Mouse (Mus musculus) MN1 (cell line): ENCODE data around the gene Uhrf1bp1l.
A peak's percentile ranks its signal among the peaks of the same experiment; 100 is the strongest.

Experiments
- DNase-seq: peaks from one replicate; pipeline ENCODE4 v3.0.0-alpha.2; 2016; ENCODE audit warnings: low spot score

Uhrf1bp1l gene

GRCm38 (mm10) chr10:89745666-89746020 lies 852 bp downstream of the Uhrf1bp1l start:
- peak; percentile 49 for DNase-seq

DNA sequence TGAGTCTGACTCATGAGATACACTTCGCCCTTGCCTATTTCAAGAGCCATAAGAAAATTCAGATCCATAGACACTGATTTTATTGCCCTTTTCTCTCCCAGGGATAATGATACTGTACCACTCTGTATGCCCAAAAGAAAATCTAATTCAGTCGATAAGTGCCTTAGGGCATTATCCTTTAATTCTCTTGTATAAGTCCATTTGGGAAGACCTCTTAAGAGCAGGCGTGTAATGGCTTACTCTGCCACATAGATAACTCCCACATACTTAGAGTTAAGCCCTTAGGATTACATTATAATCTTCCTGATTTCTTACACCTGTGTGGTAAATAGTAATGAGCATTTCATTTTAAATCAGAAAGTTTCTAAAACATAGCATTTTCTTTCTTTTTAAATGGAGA lies 1.8 kb downstream of the Uhrf1bp1l start:
- peak; percentile 18 for DNase-seq

DNA sequence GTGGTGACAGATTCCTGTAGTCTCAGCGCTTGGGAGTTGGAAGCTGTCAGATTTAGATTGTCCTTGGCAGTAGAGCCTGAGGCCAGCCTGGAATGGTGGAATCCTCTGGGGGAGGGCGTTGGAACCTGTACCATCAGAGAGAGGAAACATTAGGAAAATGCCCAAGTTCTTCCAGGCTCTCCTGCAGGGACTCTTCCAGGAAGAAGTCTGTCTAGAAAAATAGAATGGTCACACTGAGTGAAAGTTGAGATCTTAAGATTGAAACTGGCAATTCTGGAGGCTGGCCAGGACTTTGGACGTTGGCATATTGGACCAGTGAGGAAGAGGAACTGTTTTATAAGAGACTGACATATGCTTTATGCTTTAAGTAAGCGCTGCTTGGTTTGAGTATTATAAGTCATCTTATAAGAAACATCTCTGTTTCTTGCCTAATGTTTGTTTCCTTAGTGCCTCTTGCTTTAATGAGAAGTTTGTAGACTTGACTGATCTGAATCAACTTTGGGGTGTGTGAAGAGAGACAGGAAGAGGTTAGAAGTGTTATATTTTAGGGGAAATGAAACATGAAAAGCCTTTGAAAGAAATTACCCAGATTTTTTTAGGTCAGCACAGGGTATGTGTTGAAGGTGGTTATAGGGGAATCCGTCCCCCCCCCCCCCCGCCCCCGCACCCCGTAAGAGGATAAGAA lies 2.6 kb downstream of the Uhrf1bp1l start:
- DNase-seq: no peak

- no peak for DNase-seq
Observed at GRCm38 (mm10) chr10:89747911-89748310, 3.1 kb downstream of the Uhrf1bp1l start.

- no peak for DNase-seq
Observed at GRCm38 (mm10) chr10:89748619-89749018, 3.8 kb downstream of the Uhrf1bp1l start.

GRCm38 (mm10) chr10:89751069-89751468 lies 6.3 kb downstream of the Uhrf1bp1l start:
- no peak for DNase-seq

GRCm38 (mm10) chr10:89755231-89755630 lies 10.4 kb downstream of the Uhrf1bp1l start:
- no peak for DNase-seq

DNA sequence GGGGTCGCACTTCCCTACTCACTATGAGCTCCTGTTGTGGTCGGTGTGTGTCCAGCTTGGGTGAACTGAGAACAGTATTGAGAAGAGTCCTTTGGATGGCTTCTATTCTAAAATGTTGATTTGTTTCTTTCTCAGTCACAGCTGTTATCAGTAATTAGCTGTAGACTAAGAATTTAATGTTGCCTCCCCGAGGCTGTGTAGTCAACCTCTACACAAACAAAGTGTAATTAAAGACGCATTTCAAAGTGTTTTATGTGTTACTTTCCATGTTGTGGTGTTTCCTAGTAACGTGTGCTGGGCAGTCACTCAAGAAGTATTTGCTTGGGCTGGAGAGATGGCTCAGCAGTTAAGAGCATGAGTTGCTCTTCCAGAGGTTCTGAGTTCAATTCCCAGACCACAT lies 16.0 kb downstream of the Uhrf1bp1l start:
- no peak for DNase-seq

- no peak for DNase-seq
Observed at GRCm38 (mm10) chr10:89764457-89765121, 19.8 kb downstream of the Uhrf1bp1l start.

GRCm38 (mm10) chr10:89765790-89766714 lies 21.3 kb downstream of the Uhrf1bp1l start:
- DNase-seq: no peak

DNA sequence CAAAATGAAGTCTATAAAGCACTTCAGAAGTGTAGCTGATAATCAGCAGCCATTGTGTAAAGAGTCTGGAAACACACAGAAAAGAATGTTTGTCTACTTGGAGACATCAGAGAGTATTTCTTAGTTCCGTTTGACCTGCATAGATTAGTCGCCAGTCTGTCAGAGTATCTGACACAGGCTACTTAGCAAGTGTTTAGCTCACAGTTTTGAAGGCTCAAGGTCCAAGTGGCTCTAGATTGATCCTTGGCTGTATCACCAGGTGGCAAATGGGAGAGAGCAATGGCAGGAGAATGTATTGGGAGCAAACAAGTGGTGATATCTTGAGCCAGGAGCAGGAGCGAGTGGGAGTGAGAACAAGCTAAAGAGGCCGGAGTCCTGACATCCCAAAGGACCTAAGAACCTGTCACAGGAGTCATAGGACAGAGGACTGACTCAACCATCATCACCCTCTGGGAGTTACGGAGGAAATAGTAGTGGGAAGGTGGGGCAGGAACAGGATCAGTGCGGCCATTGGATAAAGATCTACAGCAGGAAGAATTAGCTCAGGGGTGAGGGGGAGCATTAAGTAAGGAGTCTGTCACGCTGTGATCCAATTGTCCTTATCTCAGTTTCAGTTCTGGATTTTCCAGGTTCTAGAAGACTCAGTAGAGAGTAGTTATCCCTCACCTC lies 23.7 kb downstream of the Uhrf1bp1l start:
- no peak for DNase-seq

DNA sequence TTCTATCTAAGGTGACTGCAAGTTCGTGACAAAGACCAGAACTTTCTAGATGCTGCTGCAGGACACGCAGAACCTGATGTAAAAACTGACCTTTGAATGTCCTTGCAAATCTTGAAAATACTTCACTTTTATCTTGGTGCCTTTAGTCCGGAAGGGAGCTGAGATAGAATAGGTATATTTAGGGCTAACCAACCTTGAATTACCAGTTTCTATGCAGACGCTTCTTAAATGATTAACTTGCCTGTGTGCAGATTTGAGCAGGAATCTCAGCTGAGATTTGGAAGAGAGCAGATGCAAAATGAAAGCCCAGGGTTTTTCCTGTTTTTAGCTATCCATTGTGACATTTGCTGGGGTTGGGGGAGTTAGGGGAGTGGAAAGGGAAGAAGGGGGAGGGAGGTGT lies 24.3 kb downstream of the Uhrf1bp1l start:
- DNase-seq: no peak

DNA sequence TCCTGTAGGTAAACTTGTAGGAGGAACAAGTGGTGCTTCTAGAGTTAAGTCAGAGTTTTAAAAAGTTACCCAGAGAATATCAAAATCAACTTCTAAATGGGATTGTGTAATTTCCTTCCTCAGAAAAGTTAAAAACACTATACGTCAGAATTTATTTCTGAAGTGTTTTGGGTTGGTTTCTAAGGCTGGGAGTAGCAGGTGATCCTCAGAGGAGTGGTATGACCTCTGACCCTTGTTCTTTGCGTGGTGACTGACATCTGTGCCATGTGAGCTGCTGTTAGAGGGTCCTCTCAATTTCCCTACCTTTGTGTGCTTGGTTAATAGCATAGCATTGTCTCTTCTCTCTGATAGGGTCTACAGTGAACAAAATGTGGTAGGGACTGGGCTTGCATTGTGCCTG lies 27.1 kb downstream of the Uhrf1bp1l start:
- DNase-seq: no peak

DNA sequence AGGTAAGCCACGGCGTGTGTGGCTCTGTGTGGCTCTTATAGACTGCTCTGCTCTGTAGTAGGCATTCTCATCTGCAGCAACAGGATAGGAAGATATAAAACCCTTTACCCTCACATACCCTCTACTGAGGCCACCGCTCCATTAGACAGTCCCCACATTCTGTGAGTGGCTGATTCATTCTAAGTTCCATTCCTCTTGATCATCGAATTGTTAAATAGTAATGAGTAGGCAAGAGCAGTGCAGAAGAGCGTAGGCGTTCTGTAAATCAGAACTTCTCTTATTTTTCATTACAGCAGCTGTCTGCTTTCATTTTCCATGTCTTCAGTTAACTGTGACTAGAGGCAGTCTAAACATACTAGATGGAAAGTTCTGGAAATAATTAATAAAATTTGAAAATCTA lies 31.2 kb downstream of the Uhrf1bp1l start:
- DNase-seq: no peak

GRCm38 (mm10) chr10:89791870-89792269 lies 47.1 kb downstream of the Uhrf1bp1l start:
- DNase-seq: no peak

DNA sequence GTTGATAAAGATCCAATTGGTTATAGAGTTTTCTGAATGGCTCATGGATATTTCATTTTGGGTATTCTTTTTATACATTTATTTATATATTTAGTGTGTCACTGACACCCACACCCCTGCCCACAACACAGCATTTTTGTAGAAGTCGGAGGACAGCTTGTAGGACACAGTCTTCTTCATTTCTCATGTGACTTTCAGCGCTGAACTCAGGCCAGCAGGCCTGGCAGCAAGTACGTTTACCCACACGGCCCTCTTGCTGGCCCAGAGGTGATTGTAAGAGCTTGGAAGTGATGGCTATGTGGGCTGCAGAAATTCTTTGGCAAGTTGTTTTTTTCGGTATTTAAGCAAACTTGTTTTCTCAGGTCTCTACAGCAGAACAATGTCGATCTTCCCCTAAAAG lies 49.3 kb downstream of the Uhrf1bp1l start:
- DNase-seq: no peak

DNA sequence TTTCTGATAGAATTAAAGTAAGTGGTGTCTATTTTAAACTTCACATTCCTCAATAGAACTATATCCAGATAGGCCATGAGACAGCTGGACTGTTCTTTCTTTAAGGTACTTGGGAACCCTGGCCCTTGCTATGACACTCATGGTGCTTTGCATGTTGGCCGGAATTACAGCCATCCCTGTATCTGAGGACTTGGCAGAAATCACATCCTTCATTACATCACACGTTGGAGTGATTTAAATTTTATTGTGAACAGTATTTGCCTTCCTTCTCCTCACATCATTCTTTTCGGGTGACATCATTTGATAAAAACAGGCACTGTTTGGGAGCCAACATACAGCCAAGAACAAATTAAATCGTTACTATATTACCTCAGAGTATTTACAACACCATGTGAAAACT lies 74.4 kb downstream of the Uhrf1bp1l start:
- DNase-seq: no peak

GRCm38 (mm10) chr10:89823906-89824305 lies 79.1 kb downstream of the Uhrf1bp1l start:
- DNase-seq: peak; percentile 26

GRCm38 (mm10) chr10:89826896-89827295 lies 82.1 kb downstream of the Uhrf1bp1l start:
- no peak for DNase-seq

- no peak for DNase-seq
Observed at GRCm38 (mm10) chr10:89832334-89832733, 87.5 kb downstream of the Uhrf1bp1l start.

DNA sequence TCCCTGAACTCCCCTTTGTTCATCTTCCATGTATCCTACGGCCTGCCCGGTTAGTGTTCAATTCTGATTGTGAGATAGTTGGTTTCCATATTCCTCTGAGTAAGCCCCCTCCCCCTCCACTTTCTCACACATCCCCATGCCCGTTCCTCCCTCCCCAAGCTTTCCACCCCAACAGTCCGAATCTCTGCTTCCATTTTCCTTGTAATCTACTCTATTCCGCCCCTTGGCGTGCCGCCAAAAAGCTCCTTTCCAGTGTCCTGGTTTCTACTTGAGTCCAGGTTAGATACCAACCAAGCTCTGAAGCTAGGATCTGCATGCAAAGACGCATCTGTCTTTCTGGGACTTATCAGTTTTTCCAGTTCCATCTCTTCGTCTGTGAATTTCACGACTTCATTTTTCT lies 88.4 kb downstream of the Uhrf1bp1l start:
- no peak for DNase-seq

DNA sequence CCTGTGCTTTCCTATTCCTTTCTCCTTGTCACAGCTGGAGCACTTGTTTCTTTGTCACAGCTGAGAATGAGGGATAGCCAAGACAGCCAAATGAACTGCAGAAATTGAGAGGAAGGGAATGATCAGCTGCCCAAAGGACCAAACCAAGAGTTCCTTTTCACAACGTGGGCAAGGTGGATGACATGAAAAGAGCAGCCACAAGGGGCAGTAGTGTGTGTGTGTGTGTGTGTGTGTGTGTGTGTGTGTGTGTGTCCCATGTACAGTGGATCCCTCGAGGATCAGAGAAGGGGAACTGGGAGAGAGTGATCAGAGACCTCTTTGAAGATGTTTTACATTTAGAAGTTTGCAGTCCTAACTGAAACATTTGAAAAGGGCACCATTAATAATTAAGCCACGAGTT lies 92.7 kb downstream of the Uhrf1bp1l start:
- DNase-seq: no peak
